Mouse (Mus musculus) ovary, adult 18-20 months (tissue): ENCODE data around the gene Dennd1a.

Experiments
- DNase-seq: peaks from one replicate; pipeline ENCODE4 v3.0.0; 2022; ENCODE audit warnings: low spot score, mixed read lengths

The Dennd1a gene

GRCm38 (mm10) chr2:38048996-38049395 lies 238.2 kb downstream of the Dennd1a start:
- DNase-seq: no peak

DNA sequence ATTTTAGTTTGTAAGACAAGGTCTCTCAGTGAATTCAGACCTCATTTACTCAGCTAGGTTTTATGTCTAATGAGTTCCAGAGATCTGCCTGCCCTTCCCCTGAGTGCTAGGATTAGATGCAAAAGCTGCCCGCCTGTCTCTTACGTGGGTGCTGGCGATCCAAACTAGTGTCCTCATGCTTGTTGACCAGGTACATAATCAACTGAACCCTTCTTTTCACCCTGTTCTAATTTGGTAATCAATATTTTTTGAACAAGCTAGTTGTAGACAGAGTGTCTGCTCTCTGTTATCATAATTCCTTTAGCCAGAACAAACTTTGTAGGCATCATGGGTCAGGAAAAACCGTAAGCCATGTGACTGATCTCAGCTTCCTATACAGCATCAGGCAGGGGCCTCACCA lies 241.9 kb downstream of the Dennd1a start:
- DNase-seq: no peak

DNA sequence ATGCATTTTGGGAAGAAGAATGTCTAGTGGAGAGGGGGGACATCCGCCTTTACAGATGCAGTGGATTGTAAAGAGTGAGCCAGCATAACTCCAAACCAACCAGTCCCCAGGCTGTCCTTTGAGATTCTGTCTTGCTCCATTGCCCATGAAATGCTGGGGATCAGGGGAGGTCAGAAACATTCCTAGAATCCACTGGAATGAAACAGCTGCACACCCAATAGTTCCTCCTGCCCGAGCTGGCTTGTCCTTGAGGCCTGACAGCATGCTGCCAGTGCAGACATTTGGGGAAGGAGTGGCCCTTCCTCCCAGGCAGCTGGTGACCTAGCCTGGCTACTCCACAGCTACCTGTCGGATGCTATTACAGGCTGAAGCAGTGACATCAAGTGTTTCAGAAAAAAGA lies 246.3 kb downstream of the Dennd1a start:
- peak; percentile 6 for DNase-seq

- DNase-seq: no peak
These were observed 247.6 kb downstream of the Dennd1a start for GRCm38 (mm10) chr2:38039621-38040020.

DNA sequence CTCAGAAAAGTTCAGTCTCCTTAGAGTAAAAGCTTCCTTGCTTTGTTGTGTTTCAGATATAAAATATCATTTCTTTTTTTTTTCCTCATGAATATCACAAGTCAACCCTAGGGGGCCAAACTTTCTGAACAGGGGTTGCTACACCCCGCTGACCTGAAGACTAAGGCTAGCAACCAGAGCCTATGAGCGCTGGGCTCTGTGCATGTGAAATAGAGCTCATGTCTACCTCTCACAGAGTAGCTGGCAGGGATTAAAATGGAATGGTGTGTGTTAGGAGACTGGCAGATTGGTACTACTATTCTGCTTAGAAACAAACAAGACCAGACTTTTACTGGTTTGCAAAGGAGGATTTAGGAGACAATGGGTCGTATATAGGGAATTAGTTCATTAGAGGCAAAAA lies 258.9 kb downstream of the Dennd1a start:
- no peak for DNase-seq

GRCm38 (mm10) chr2:38025615-38026014 lies 261.6 kb downstream of the Dennd1a start:
- DNase-seq: no peak

GRCm38 (mm10) chr2:38023741-38024130 lies 263.5 kb downstream of the Dennd1a start:
- no peak for DNase-seq

- no peak for DNase-seq
These were observed 264.0 kb downstream of the Dennd1a start for GRCm38 (mm10) chr2:38023054-38023740.

DNA sequence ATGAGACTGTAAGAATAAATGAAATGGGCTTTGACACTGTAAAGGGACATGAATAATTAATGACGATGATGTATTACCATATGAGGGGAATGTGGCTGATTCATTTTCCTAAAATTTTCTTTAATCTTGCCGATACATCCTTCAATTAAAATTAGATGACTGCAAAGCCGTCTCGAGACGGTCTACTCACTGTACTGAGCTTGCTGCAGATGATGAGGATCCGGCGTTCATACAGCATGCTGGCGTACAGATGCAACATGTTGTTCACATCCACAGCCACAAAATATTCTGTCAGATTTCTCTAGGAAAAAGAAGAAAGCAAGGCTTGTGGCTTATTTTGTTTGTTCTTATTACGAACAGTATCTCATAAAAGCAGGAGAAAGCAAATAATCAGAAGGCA lies 266.0 kb downstream of the Dennd1a start:
- DNase-seq: no peak

DNA sequence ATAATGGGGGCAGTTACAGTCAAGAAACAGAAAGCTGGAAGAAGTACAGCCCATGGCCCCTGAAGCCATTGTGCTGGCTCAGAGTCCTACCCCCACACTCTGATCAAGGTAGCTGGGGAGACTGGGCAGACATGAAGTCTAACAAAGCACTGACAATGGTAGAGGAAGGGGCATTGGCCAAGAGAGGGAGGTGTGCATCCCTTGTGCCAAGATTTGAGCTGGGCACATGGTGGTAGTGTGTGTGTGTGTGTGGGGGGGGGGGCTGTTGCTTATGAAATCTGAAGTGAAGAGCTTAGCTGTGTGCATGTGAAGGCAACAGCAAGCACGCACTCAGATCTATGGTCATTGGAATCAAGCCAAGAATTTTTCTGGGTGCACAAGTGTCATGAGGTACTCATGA lies 272.5 kb downstream of the Dennd1a start:
- DNase-seq: no peak

DNA sequence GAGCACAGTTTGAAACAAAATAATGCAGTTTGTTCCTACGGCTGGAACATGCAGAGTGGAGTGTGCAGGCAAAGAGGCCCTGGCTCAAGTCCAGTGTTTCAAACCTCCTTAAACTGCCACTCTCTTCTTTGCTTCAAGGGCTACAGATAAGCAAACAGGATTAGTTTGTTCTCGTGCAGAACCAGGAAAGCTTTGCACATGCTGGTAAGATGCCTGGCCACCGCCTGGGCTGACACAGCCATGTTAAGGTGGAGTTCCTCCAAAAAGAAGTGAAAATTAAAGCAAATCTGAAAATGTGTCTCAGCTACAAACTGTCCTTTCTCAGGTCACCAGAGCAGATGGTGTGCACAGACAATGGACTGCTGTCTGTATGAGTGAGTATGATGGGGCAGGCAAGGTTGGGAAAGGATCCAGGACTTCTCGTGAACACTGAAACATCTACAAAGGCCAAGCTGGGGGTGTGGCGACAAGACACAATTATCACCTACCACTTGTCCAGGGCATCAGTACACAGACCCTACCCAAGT lies 273.3 kb downstream of the Dennd1a start:
- peak; percentile 62 for DNase-seq

- no peak for DNase-seq
These were observed 280.0 kb downstream of the Dennd1a start for GRCm38 (mm10) chr2:38007238-38007637.

- no peak for DNase-seq
These were observed 284.0 kb downstream of the Dennd1a start for GRCm38 (mm10) chr2:38003183-38003680.

GRCm38 (mm10) chr2:38001004-38001403 lies 286.2 kb downstream of the Dennd1a start:
- DNase-seq: no peak

DNA sequence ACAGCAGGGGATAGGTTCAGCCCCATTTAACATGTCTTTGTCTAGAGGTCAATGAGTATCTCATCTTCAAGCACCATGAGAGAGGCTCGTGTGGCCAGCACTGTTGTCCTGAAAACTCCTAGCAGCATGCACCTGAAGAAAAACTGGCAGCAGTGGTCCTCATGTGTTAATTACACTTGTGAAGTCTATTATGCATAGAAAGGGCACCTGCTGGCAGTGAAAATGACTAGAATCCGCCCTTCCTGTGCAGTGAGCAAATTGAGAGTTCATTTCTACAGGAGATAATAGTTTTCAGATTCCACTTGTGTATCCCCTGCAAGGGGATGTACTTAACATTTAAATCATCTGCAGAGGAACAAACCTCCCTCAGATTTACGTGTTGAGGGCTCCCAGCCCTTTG lies 289.2 kb downstream of the Dennd1a start:
- no peak for DNase-seq

DNA sequence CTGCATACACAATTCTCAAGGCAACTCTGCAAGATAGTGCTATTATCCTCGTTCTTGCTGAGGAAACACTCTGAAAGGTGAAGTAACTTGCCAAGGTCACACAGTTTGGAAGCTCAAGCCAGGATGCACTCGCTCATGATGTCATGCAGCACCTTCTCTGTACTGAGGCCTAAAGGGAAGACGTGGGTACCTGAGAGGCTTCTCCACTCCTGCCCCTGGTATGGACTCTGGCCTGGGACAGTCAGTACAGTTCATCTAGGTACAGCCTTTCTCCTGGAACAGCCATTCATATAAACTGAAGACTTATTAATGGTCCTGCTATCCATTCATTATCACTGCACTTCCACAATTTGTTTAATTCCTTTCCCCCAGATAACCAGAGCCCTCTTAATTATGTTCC lies 298.1 kb downstream of the Dennd1a start:
- DNase-seq: no peak

DNA sequence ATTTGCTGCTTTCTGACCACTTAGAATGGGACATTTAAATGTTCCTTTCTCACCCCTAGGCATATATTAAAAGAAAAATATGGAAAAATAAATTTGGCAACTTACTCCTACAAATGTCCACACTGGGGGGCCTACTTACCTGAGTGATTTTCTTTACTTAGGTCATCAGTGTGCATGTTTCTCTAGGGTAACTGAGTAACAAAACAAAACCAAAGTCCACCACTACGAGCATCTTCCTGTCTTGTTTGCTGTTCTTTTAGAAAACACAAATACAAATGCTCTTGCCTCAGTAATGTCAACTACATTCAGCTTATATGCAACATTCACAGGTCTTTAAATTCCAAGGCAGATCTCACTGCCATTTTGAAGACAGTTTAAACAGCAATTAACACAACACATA lies 298.9 kb downstream of the Dennd1a start:
- no peak for DNase-seq

DNA sequence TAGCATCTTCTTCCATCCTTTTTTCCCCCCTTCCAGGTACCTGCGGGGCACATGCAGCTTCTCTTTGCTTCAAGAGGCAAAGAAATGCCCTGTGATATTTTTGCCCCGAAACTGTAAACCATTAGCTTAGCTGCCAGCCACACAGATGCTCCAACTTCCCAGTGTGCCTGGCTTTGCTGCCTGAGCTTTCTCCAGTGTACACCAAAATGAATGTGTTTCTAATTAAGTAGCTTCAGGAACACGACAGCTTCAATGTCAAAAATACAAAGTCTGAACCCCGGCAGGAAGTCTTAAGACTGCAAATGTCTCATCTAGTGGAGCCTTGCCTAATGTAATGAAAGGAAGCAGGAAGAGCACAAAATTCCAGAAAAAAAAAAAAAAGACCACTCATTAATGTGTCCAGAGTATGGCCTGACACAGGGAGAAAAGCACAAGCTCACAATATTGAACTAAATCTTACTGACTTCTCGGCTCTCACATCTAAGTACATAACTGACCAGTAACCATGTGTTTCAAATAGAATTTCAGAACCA lies 301.4 kb downstream of the Dennd1a start:
- no peak for DNase-seq

- DNase-seq: no peak
These were observed 304.5 kb downstream of the Dennd1a start for GRCm38 (mm10) chr2:37982714-37983113.

DNA sequence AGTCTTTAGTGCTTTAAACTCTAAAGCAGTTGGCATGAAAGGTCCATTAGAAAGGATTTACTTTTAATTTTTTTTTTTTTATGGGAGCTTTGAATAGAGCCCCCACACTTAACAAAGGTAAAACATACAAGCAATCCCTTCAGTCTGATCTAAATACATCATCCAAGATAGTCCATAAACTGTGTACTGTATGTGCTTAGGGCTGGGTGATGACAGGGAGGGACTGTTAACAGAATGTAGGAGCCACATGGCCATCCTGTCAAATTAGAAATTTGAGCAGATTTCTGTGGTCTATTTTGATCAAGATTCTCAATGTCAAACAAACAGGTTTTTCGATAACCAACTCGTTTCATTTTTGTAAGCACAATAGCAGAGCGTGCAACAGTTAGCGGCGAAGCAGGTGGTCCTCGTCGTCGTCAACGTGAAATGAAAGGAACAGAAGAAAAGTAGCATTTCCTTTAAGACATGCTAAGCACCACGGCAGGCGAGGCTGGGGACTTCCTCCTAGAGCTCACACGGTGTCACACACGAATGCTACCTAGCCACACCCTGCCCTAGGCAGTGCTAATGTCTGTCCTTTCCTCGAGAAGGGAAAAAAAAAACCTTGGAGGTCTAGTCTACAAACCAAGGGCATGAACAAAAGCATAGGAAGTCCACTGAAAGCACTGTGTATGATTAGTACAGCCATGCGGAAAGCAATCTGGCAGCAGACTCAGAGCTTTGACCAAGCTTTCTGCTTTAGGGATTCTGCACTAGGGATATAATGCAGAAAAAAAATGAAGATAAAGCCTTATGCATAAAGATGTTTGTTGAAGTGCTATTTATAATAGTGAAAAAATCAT lies 305.4 kb downstream of the Dennd1a start:
- DNase-seq: no peak

DNA sequence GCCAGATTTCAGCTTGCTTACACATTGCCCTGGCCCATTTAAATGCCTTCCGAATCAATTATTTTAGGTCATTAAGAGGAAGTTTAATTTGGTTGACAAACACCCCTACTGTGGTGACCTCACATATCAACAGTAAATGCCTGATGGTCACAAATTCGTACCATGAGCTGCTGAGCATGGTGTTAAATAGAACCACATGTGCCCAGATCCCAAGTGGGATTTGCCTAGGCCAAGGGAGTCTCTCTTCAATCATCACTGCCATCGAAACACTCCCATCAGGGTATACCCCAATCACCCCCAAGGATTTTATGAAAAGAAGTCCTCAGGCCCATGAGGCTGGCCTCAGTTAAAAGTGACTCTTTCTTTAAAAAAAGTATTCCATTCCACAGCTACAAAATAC lies 313.0 kb downstream of the Dennd1a start:
- DNase-seq: no peak

DNA sequence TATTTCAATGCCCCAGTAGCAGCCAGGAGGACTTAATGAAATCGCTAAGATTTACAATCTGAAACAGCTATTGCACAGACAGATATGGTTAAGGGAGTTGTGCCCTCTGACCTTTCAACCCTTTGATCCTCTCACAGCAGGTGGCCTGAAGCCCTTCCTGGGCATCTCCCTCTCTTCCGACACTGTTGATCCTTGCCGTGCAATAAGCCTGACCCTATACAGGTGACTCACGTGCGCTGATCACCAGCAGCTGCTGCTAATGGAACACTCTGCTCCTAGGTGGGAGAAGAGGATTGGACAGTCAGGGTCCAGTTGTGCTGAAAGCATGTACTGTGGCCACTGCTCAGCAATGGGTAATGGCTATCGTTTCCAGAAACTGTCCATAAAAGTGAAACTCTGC lies 314.6 kb downstream of the Dennd1a start:
- DNase-seq: no peak

- DNase-seq: no peak
These were observed 315.5 kb downstream of the Dennd1a start for GRCm38 (mm10) chr2:37971726-37972125.
